ENCODE assay signal across 9 mouse cellular contexts in the genomic region with DNA sequence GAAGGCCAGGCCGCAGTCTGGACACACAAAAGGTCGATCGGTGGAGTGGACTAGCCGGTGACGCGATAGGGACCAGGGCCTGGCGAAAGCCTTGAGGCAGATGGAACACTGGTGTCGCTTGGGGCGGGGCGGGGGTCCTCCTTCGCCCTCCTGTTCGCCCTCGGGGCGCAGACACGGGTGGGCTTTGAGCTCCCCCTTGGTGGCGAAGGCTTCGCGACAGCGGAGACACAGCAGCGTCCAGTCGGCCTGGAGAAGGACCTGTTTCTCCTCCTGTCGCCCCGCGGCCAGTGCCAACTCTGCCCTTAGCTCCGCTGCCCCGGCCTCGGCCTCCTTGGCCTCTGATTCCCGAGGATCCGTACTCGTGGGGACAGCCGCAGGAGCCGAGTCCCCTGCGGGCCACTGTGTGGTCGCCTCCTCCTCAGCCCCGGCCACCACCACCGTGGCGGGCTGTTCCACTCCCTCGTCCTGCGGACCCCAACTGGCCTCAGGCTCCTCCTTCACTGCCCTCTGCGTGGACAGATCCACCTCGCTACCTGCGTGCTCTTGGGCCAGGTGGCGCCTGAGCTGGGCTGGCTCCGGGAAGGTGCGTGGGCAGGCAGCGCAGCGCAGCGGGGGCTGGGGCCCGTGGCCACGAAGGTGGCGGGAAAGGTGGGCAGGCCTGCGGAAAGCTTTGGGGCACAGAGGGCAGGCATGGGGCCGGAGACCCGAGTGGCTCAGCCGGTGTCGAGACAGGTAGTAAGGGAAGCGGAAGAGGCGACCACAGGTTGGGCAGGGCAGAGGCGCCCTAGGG. TPM values are rescaled to one million over a fixed set of nuclear protein-coding genes. Genes with fewer than 3 reads are reported as not detected.
DNase-seq lines count a peak whose midpoint lies in the region; ATAC-seq and TF ChIP-seq lines count a peak whose summit lies in the region.
"Had no signal": no experiment of that assay in that cellular context is flagged by ENCODE, and none has a peak within 500 bp of the region (broad histone marks: within the 10 kb centered on the region; RNA-seq: fewer than 3 reads in every experiment).

No protein-coding gene starts in this region.

- H3K4me3 ChIP-seq in heart, embryonic 13.5 days, result peak overlapping the region; percentile 83
- peak overlapping the region; percentile 77 for H3K4me3 ChIP-seq in E14TG2a.4 (replicated peaks; ENCODE audit: low read length)
- peak overlapping the region; percentile 74 for H3K4me3 ChIP-seq in embryonic facial prominence, embryonic 12.5 days
- peak overlapping the region; percentile 12; the same call in 1 of the 2 replicates for H3K4me3 ChIP-seq in limb, embryonic 11.5 days (ENCODE audit: low read depth, low read length)

- peaks cover 35% of the 10 kb centered on the region for H3K27me3 ChIP-seq in heart, embryonic 13.5 days (replicated peaks)
- peaks cover 60% of the 10 kb centered on the region for H3K27me3 ChIP-seq in E14TG2a.4 (ENCODE audit: insufficient read depth, low read length)
- peaks cover 24% of the 10 kb centered on the region for H3K27me3 ChIP-seq in embryonic facial prominence, embryonic 12.5 days
- peaks cover 22% of the 10 kb centered on the region for H3K27me3 ChIP-seq in limb, embryonic 11.5 days (ENCODE audit: control insufficient read depth, insufficient read depth, low read length)

- H3K4me2 ChIP-seq in heart, embryonic 13.5 days, result peak overlapping the region; percentile 76
- H3K4me2 ChIP-seq in embryonic facial prominence, embryonic 12.5 days (replicated peaks), result peak overlapping the region; percentile 71
- H3K4me2 ChIP-seq in limb, embryonic 11.5 days (ENCODE audit: low read depth, severe bottlenecking), result peak overlapping the region; percentile 15; the same call in 1 of the 2 replicates

- WGBS in heart, embryonic 13.5 days, result 36% methylated on average over 59 of the region's 59 CpGs
- WGBS in embryonic facial prominence, embryonic 12.5 days, result 50% methylated on average over 59 of the region's 59 CpGs
- 46% methylated on average over 59 of the region's 59 CpGs for WGBS in limb, embryonic 11.5 days

- peaks cover 33% of the 10 kb centered on the region for H3K36me3 ChIP-seq in heart, embryonic 13.5 days
- no peaks in the 10 kb centered on the region for H3K36me3 ChIP-seq in E14TG2a.4 (ENCODE audit: insufficient read depth, low read length)
- H3K36me3 ChIP-seq in embryonic facial prominence, embryonic 12.5 days, result peaks cover 38% of the 10 kb centered on the region
- H3K36me3 ChIP-seq in limb, embryonic 11.5 days (ENCODE audit: control insufficient read depth, insufficient read depth, low read length), result peaks cover 2% of the 10 kb centered on the region

- no peak for TF ChIP-seq CTCF in E14TG2a.4 (conservative IDR thresholded peaks at IDR 0.05; ENCODE audit: low read length)

- H3K27ac ChIP-seq in heart, embryonic 13.5 days (replicated peaks), result no peak overlapping the region
- no peak overlapping the region for H3K27ac ChIP-seq in embryonic facial prominence, embryonic 12.5 days
- H3K27ac ChIP-seq in limb, embryonic 11.5 days (replicated peaks; ENCODE audit: low read depth, low read length), result no peak overlapping the region

- peaks cover 3% of the 10 kb centered on the region; the same call in 1 of the 2 replicates for H3K9me3 ChIP-seq in heart, embryonic 13.5 days
- H3K9me3 ChIP-seq in E14TG2a.4 (ENCODE audit: low read length), result peaks cover 10% of the 10 kb centered on the region; the same call in 1 of the 2 replicates
- H3K9me3 ChIP-seq in embryonic facial prominence, embryonic 12.5 days, result peaks cover 28% of the 10 kb centered on the region
- H3K9me3 ChIP-seq in limb, embryonic 11.5 days (ENCODE audit: control insufficient read depth, low read length), result peaks cover 4% of the 10 kb centered on the region; the same call in 1 of the 2 replicates

- peaks cover 31% of the 10 kb centered on the region for H3K4me1 ChIP-seq in heart, embryonic 13.5 days
- peaks cover 46% of the 10 kb centered on the region for H3K4me1 ChIP-seq in E14TG2a.4 (replicated peaks; ENCODE audit: low read depth, low read length)
- peaks cover 28% of the 10 kb centered on the region for H3K4me1 ChIP-seq in embryonic facial prominence, embryonic 12.5 days
- H3K4me1 ChIP-seq in limb, embryonic 11.5 days (ENCODE audit: control insufficient read depth, insufficient read depth, low read length), result peaks cover 10% of the 10 kb centered on the region

- intact Hi-C loops in heart, postnatal 14 days (cut with DNase I), result no loop called here

- ATAC-seq in heart, embryonic 13.5 days (ENCODE audit: extremely low read depth, insufficient number of reproducible peaks, low FRiP score, low TSS enrichment), result no peak
- ATAC-seq in embryonic facial prominence, embryonic 12.5 days (ENCODE audit: insufficient number of reproducible peaks, insufficient read depth, low FRiP score, low TSS enrichment), result no peak
- no peak for ATAC-seq in limb, embryonic 11.5 days (ENCODE audit: insufficient number of reproducible peaks, low FRiP score, low TSS enrichment, low read depth)
- ATAC-seq in CD4-positive, CD25-positive, alpha-beta regulatory T cell, adult 4 months, result no peak

- peak overlapping the region; percentile 93 for H3K9ac ChIP-seq in heart, embryonic 13.5 days
- H3K9ac ChIP-seq in embryonic facial prominence, embryonic 12.5 days, result peak overlapping the region; percentile 85; the same call in 1 of the 2 replicates
- H3K9ac ChIP-seq in limb, embryonic 11.5 days (ENCODE audit: low read length), result peak overlapping the region; percentile 35; the same call in 1 of the 2 replicates

- no peak for DNase-seq in heart, postnatal 14 days
- no peak for DNase-seq in limb, embryonic 11.5 days (ENCODE audit: low spot score)
- DNase-seq in urinary bladder, postnatal 10 days (ENCODE audit: low spot score), result no peak
- no peak for DNase-seq in ovary, postnatal 36 days (ENCODE audit: low spot score)

RNA-seq across cellular contexts. Expression of a gene that starts 1.8 kb away (rescaled TPM):
- polyA plus RNA-seq in heart, embryonic 13.5 days (2015; fragmentation: Nextera tagmentation; extraction: Ambion mirVana), result 20.8 and 25.7 TPM in 2 replicates
- total RNA-seq in heart, postnatal 14 days (2021), result 10 to 100 TPM; 14.3 to 18.1 TPM
- polyA plus RNA-seq in embryonic facial prominence, embryonic 12.5 days (2016; fragmentation: Nextera tagmentation; extraction: Ambion mirVana), result 43.3 and 46.7 TPM in 2 replicates
- polyA plus RNA-seq in limb, embryonic 11.5 days (2014; fragmentation: Nextera tagmentation; extraction: Ambion mirVana), result 33.3 and 39.2 TPM in 2 replicates
- 1 to 10 TPM; 3.6 to 6.4 TPM for polyA plus RNA-seq in CD4-positive, CD25-positive, alpha-beta regulatory T cell, adult 4 months (2017; shearing (Covaris generic))

RNA-seq across cellular contexts. Expression of a gene that starts 20.0 kb away (rescaled TPM):
- polyA plus RNA-seq in heart, embryonic 13.5 days (2015; fragmentation: Nextera tagmentation; extraction: Ambion mirVana), result 10.7 and 12.3 TPM in 2 replicates
- 1 to 10 TPM; 8.1 to 8.6 TPM for total RNA-seq in heart, postnatal 14 days (2021)
- 9.3 and 10.6 TPM in 2 replicates for polyA plus RNA-seq in embryonic facial prominence, embryonic 12.5 days (2016; fragmentation: Nextera tagmentation; extraction: Ambion mirVana)
- polyA plus RNA-seq in limb, embryonic 11.5 days (2014; fragmentation: Nextera tagmentation; extraction: Ambion mirVana), result 9.3 and 9.6 TPM in 2 replicates
- polyA plus RNA-seq in CD4-positive, CD25-positive, alpha-beta regulatory T cell, adult 4 months (2017; shearing (Covaris generic)), result 10 to 100 TPM; 44.1 to 45.4 TPM

RNA-seq across cellular contexts. Expression of a gene that starts 20.3 kb away (rescaled TPM):
- polyA plus RNA-seq in heart, embryonic 13.5 days (2015; fragmentation: Nextera tagmentation; extraction: Ambion mirVana), result 25.6 and 28.4 TPM in 2 replicates
- total RNA-seq in heart, postnatal 14 days (2021), result 10 to 100 TPM; 17.0 to 20.2 TPM
- 58.9 and 59.3 TPM in 2 replicates for polyA plus RNA-seq in embryonic facial prominence, embryonic 12.5 days (2016; fragmentation: Nextera tagmentation; extraction: Ambion mirVana)
- polyA plus RNA-seq in limb, embryonic 11.5 days (2014; fragmentation: Nextera tagmentation; extraction: Ambion mirVana), result 51.1 and 52.6 TPM in 2 replicates
- 10 to 100 TPM in 1 of 2 experiments, 1 to 10 TPM in 1; 9.5 to 12.0 TPM for polyA plus RNA-seq in CD4-positive, CD25-positive, alpha-beta regulatory T cell, adult 4 months (2017; shearing (Covaris generic))

RNA-seq across cellular contexts. Expression of a gene that starts 21.1 kb away (rescaled TPM):
- polyA plus RNA-seq in heart, embryonic 13.5 days (2015; fragmentation: Nextera tagmentation; extraction: Ambion mirVana), result not detected in 2 replicates
- total RNA-seq in heart, postnatal 14 days (2021), result not detected
- polyA plus RNA-seq in embryonic facial prominence, embryonic 12.5 days (2016; fragmentation: Nextera tagmentation; extraction: Ambion mirVana), result not detected in 2 replicates
- polyA plus RNA-seq in limb, embryonic 11.5 days (2014; fragmentation: Nextera tagmentation; extraction: Ambion mirVana), result 0.45 and 1.4 TPM in 2 replicates
- polyA plus RNA-seq in CD4-positive, CD25-positive, alpha-beta regulatory T cell, adult 4 months (2017; shearing (Covaris generic)), result 1 to 10 TPM; 7.9 to 8.9 TPM
- total RNA-seq: layer of hippocampus, postnatal 10 days had no signal

RNA-seq across cellular contexts. Expression of a gene that starts 23.2 kb away (rescaled TPM):
- polyA plus RNA-seq in heart, embryonic 13.5 days (2015; fragmentation: Nextera tagmentation; extraction: Ambion mirVana), result 0.12 and 0.55 TPM in 2 replicates
- total RNA-seq in heart, postnatal 14 days (2021), result 10 to 100 TPM; 14.9 to 37.3 TPM
- polyA plus RNA-seq in embryonic facial prominence, embryonic 12.5 days (2016; fragmentation: Nextera tagmentation; extraction: Ambion mirVana), result 0.06 TPM in 1 of 2 replicates, not detected in the other
- polyA plus RNA-seq in limb, embryonic 11.5 days (2014; fragmentation: Nextera tagmentation; extraction: Ambion mirVana), result 0.04 TPM in 1 of 2 replicates, not detected in the other
- polyA plus RNA-seq in CD4-positive, CD25-positive, alpha-beta regulatory T cell, adult 4 months (2017; shearing (Covaris generic)), result not detected

Comparison
In these comparisons a context has a peak if more than half of its experiments do, and no peak if none do; other contexts are left out.
1. H3K4me2 ChIP-seq: peak in every context shown above with its lines; median percentile 76 in heart, embryonic 13.5 days; 71 in embryonic facial prominence, embryonic 12.5 days; 15 in limb, embryonic 11.5 days.
2. H3K4me3 ChIP-seq: peak in every context shown above with its lines; median percentile 83 in heart, embryonic 13.5 days; 77 in E14TG2a.4; 74 in embryonic facial prominence, embryonic 12.5 days; 12 in limb, embryonic 11.5 days.
3. H3K9ac ChIP-seq: peak in every context shown above with its lines; median percentile 93 in heart, embryonic 13.5 days; 85 in embryonic facial prominence, embryonic 12.5 days; 35 in limb, embryonic 11.5 days.